Mouse (Mus musculus): Measurements from ENCODE around the gene Slfn9. TPM values are rescaled to one million over a fixed set of nuclear protein-coding genes. Genes with fewer than 3 reads are reported as not detected.
"Not testable (repeated sequence)": the region's sequence is repeated elsewhere in the genome, so short reads cannot be mapped to it uniquely, and the experiment has no call there.

Slfn9 gene
- 1.7 and 5.6 TPM in 2 replicates for polyA plus RNA-seq (2015; fragmentation: Nextera tagmentation; extraction: Ambion mirVana)

DNA sequence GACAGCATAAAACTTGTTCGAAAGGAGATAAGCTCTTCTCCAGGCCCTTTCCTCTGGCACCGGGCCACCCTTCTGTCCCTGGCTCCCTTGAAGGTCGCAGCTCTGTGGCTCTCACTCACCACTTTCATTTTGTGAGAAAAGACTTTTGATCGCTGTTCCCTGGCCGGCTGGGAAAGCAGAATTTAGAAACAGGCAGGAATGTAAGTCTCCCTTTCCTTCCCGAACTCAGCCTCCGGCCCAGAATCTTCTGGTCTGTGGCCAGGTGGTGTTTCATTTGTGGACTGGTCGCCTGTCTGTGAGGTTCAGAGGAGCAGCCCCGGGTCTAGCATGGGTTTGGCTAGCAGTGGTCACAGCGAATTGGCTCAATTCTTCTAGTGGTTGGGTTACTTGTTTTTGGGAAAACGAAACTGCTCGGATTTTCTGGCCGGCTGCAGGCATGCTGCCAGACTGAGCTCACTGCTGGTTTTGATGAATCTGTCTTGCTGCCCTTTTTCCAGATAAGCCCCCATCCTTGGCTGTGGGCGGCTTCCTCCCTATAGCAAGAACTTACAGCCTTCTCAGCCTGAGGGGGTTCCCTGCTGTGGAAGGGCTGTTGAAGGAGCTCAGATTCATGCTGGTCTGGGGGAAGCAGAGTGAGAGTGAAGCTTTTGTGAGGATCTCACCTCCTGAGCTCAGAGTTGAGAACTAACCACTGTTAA is at the start of gene Slfn9:
Slfn9 (minus strand) TSS at position 362 of the 698 bp plus-strand sequence.
- no peak for ATAC-seq (ENCODE audit: low FRiP score)
- Histone ChIP-seq H3K27ac (replicated peaks) (no peak within 1 kb of the TSS), H3K4me2 (peak within 1 kb of the TSS; percentile 62), H3K36me3 (no peaks in the 10 kb centered on the region), H3K9me3 (replicated peaks) (no peaks in the 10 kb centered on the region), H3K27me3 (replicated peaks) (peaks cover 4% of the 10 kb centered on the region), H3K4me3 (replicated peaks) (peak within 1 kb of the TSS; percentile 36), H3K4me1 (peaks cover 14% of the 10 kb centered on the region), H3K9ac (replicated peaks) (no peak within 1 kb of the TSS)
- 9% methylated on average over 14 of the region's 14 CpGs for WGBS

DNA sequence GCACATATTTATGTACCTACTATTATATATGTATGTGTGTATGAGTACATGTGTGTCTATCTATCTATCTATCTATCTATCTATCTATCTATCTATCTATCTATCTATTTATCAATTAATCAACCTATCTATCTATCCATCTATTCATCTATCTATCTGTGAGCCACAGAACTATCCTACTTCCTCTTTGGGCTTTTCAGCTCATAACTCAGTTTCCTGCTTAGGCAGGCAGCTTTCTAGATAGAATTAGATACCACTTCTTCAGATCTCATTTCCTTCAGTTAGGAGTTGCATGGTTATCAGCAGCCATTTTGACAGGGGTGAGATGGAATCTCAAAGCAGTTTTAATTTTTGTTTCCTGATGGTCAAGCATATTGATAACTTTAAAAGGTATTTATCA is 49.4 kb upstream of the Slfn9 start:
- no peaks in the 10 kb centered on the region for H3K9me3 ChIP-seq (replicated peaks)
- no peaks in the 10 kb centered on the region for H3K4me1 ChIP-seq
- H3K27ac ChIP-seq (replicated peaks): no peak overlapping the region
- no peak for ATAC-seq (ENCODE audit: low FRiP score)
- H3K4me3 ChIP-seq (replicated peaks): no peak overlapping the region
- H3K36me3 ChIP-seq: no peaks in the 10 kb centered on the region
- H3K9ac ChIP-seq (replicated peaks): no peak overlapping the region
- H3K4me2 ChIP-seq: no peak overlapping the region
- H3K27me3 ChIP-seq (replicated peaks): 0 out of 2 replicates have a peak, but pooled peaks cover 6% of the 10 kb centered on the region

DNA sequence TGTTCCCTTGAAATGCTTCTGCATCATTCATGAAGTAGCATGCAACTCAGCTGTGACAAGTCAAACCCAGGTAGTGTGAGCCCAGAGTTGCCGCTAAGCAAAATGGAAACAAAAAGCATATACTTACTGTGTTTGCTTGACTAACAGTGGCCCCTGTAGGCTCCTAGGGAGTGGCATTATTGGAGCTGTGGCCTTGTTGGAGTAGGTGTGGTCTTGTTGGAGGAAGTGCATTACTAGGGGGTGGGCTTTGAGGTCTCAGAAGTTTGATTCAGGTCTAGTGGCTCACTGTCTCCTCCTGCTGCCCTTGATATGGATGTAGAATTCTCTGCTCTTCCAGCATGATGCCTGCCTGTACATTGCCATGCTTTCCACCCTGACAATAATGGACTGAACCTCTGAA is 48.7 kb upstream of the Slfn9 start:
- H3K4me2 ChIP-seq: no peak overlapping the region; the same call in 1 of the 2 replicates

DNA sequence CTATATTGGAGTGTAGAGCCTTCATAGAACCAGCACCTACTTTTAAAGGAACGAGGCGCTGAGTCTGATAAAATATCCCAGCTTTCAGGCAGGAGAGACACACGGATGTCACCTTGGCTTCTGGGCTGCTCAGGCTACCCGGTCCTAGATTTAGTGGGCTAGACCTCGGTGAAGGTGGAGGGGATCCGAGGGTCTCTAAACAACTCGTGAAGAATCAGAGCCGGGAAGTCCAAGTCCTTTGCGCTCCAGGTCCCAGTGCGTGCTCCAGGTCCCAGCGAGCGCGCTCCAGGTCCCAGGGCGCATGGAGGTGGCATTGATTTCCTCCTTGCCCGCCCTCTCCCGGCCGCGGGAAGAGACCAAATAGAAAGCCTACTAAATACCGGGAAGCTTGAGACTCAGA is 48.2 kb upstream of the Slfn9 start:
- Histone ChIP-seq H3K4me2 (peak overlapping the region; percentile 34), H3K36me3 (no peaks in the 10 kb centered on the region), H3K4me3 (replicated peaks) (no peak overlapping the region; the same call in 1 of the 2 replicates), H3K4me1 (no peaks in the 10 kb centered on the region), H3K9ac (replicated peaks) (no peak overlapping the region), H3K27ac (replicated peaks) (no peak overlapping the region), H3K9me3 (replicated peaks) (no peaks in the 10 kb centered on the region), H3K27me3 (replicated peaks) (0 out of 2 replicates have a peak, but pooled peaks cover 6% of the 10 kb centered on the region)
- ATAC-seq (ENCODE audit: low FRiP score): no peak
- WGBS: 15% methylated on average over 19 of the region's 19 CpGs

More for the DNA sequence above, 48.7 kb upstream of the Slfn9 start:
- 23% methylated on average over 1 of the region's 1 CpGs for WGBS
- no peak overlapping the region for H3K4me3 ChIP-seq (replicated peaks)
- no peaks in the 10 kb centered on the region for H3K9me3 ChIP-seq (replicated peaks)
- 0 out of 2 replicates have a peak, but pooled peaks cover 6% of the 10 kb centered on the region for H3K27me3 ChIP-seq (replicated peaks)
- no peak overlapping the region for H3K9ac ChIP-seq (replicated peaks)
- H3K36me3 ChIP-seq: no peaks in the 10 kb centered on the region
- no peak for ATAC-seq (ENCODE audit: low FRiP score)
- H3K27ac ChIP-seq (replicated peaks): no peak overlapping the region
- H3K4me1 ChIP-seq: no peaks in the 10 kb centered on the region

DNA sequence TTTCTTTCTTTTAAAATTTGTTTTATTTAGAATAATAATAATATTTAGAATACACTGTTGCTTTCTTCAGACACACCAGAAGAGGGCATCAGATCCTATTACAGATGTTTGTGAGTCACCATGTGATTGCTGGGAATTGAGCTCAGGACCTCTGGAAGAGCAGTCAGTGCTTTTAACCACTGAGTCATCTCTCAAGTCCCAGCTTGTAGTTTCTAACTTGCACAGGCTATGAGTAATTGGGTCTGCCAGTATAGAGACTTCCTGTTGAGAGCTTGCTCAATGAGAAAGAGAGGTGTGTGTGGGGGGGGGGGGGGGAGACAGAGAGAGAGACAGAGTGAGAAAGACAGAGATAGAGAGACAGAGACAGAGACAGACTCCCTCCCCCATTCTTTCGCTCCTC is 47.5 kb upstream of the Slfn9 start:
- 0 out of 2 replicates have a peak, but pooled peaks cover 6% of the 10 kb centered on the region for H3K27me3 ChIP-seq (replicated peaks)
- 91% methylated on average over 1 of the region's 1 CpGs for WGBS
- no peak overlapping the region for H3K4me2 ChIP-seq
- H3K4me3 ChIP-seq (replicated peaks): no peak overlapping the region
- no peak overlapping the region for H3K27ac ChIP-seq (replicated peaks)
- no peak for ATAC-seq (ENCODE audit: low FRiP score)
- H3K9me3 ChIP-seq (replicated peaks): no peaks in the 10 kb centered on the region
- no peaks in the 10 kb centered on the region for H3K4me1 ChIP-seq
- no peak overlapping the region for H3K9ac ChIP-seq (replicated peaks)
- no peaks in the 10 kb centered on the region for H3K36me3 ChIP-seq

DNA sequence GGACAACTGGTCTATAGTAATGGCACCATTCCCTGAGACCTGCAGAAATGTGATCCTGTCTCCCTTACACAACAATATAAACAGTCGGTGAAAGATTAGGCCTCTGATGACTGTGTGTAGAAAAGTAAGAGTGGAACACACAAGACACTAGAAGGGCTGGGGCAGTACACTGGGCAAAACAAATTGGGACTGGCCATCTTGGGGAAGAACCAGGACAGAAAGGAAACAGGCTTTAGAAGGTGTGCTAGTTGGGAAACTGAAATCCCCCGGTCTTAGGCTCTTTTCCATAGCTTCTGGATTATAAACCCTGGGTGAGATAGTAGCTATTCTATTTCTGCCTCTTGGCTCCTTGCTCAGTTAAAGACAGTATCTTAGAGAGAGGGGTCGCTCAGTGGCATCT is 47.1 kb upstream of the Slfn9 start:
- WGBS: 84% methylated on average over 3 of the region's 3 CpGs
- not testable (repeated sequence) for H3K4me1 ChIP-seq; H3K9ac ChIP-seq (replicated peaks); H3K27ac ChIP-seq (replicated peaks); H3K4me2 ChIP-seq; H3K27me3 ChIP-seq (replicated peaks); H3K36me3 ChIP-seq; ATAC-seq (ENCODE audit: low FRiP score); H3K9me3 ChIP-seq (replicated peaks); H3K4me3 ChIP-seq (replicated peaks)

DNA sequence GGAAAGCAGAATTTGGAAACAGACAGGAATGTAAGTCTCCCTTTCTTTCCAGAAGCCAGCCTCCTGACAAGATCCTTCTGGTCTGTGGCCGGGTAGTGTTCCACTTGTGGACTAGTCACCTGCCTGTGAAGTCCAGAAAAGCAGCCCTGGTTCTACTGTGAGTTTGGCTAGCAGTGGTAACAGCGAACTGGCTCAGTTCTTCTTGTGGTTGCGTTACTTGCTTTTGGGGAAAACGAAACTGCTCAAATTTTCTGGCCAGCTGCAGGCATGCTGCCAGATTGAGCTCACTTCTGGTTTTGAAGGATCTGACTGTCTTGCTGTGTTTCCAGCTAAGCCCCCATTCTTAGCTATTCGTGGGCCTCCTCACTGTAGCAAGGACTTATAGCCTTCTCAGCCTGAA is 29.0 kb upstream of the Slfn9 start, which contains the start of gene Slfn8:
Slfn8 (minus strand) TSS at position 190 of the 400 bp plus-strand sequence.
- Histone ChIP-seq H3K36me3 (no peaks in the 10 kb centered on the region), H3K9me3 (replicated peaks) (no peaks in the 10 kb centered on the region), H3K4me2 (no peak within 1 kb of the TSS), H3K4me1 (no peaks in the 10 kb centered on the region), H3K4me3 (replicated peaks) (no peak within 1 kb of the TSS), H3K27me3 (replicated peaks) (no peaks in the 10 kb centered on the region), H3K9ac (replicated peaks) (no peak within 1 kb of the TSS), H3K27ac (replicated peaks) (no peak within 1 kb of the TSS)
- no peak for ATAC-seq (ENCODE audit: low FRiP score)
- 79% methylated on average over 5 of the region's 5 CpGs for WGBS

DNA sequence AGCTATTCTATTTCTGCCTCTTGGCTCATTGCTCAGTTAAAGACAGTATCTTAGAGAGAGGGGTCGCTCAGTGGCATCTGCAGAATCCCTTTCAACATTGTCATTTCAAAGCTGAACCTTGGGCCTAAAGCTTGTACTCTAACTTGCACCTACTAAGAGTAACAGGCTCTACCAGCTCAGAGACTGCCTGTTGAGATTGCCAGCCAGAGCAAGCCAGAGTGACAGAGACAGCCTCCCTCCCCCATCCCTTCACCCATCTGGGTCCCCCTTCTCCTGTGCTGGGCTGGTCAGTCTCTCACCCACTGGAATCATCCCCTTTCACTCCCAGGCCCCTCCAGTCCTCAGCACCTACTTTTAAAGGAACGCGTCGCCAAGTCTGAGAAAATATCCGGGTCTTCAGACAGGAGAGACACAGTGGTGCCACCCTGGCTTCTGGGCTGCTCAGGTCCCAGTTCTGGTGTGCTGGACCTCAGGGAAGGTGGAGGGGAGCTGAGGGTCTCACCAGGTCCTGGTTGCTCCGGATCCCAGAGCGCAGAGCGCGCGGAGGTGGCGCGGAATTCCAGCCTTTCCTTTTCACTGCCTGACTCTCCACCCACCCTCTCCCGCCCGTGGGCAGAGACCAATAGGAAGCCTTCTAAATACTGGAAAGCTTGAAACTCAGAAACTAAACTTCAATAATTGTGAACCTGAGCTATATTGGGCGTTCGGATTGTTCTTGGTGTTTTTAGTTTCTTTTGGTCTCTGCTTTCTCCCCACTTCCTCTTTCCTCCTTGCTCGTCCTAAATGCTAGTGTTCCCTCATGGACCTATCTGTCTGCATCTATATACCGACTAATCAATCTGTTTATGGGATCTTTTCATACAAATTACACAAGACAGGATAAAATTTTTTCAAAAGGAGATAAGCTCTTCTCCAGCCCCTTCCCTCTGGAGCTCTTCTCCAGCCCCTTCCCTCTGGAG is 28.2 kb upstream of the Slfn9 start:
- not testable (repeated sequence) for H3K4me2 ChIP-seq; H3K9me3 ChIP-seq (replicated peaks); ATAC-seq (ENCODE audit: low FRiP score); H3K4me1 ChIP-seq; H3K4me3 ChIP-seq (replicated peaks); H3K36me3 ChIP-seq; H3K27ac ChIP-seq (replicated peaks); H3K27me3 ChIP-seq (replicated peaks); H3K9ac ChIP-seq (replicated peaks)
- 79% methylated on average over 18 of the region's 18 CpGs for WGBS

DNA sequence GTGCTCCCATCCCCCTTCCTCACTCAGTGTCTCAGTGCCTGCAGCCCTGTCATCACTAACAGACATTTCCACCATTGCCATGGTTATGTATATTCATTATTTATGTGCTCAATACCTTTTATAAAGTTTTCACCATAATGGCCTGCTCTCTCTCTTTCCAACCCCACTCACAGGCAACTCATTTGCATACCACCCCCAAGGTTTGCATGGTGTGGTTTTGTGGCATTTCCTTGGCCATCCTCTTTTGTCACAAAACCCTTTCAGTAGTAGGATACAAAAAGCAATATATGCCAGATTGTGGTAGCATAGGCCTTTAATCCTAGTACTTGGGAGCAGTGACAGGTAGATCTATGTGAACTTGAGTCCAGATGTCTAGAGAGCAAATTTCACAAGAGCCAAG is 24.5 kb upstream of the Slfn9 start:
- no peak overlapping the region for H3K4me3 ChIP-seq (replicated peaks)
- no peaks in the 10 kb centered on the region for H3K4me1 ChIP-seq
- no peak overlapping the region for H3K27ac ChIP-seq (replicated peaks)
- no peaks in the 10 kb centered on the region for H3K9me3 ChIP-seq (replicated peaks)
- H3K27me3 ChIP-seq (replicated peaks): no peaks in the 10 kb centered on the region
- H3K36me3 ChIP-seq: no peaks in the 10 kb centered on the region
- ATAC-seq (ENCODE audit: low FRiP score): no peak
- no peak overlapping the region for H3K4me2 ChIP-seq
- no peak overlapping the region for H3K9ac ChIP-seq (replicated peaks)

DNA sequence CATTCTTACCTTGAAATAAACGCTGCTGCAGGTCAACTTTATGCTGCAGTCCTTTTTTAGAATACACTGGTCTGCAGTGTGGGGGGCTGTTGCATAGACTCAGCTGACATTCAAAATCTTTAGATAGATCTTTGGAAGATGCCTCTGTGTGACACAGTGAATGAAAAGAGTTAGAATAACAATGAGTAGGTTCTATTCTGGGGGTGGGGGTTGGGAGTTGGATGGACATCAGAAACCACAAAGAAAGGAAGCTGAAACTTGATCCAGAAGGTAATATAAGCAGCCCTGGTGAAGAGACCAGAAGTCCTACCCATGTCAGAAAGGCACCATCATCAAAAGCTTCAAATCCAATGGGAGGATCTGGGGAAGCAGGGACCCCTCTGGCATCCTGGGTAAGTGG is 21.7 kb upstream of the Slfn9 start:
- ATAC-seq (ENCODE audit: low FRiP score): no peak
- Histone ChIP-seq H3K4me2 (no peak overlapping the region), H3K9ac (replicated peaks) (no peak overlapping the region), H3K4me1 (no peaks in the 10 kb centered on the region), H3K27me3 (replicated peaks) (no peaks in the 10 kb centered on the region), H3K27ac (replicated peaks) (no peak overlapping the region), H3K9me3 (replicated peaks) (no peaks in the 10 kb centered on the region), H3K4me3 (replicated peaks) (no peak overlapping the region), H3K36me3 (no peaks in the 10 kb centered on the region)
- WGBS: 93% methylated on average over 1 of the region's 1 CpGs

DNA sequence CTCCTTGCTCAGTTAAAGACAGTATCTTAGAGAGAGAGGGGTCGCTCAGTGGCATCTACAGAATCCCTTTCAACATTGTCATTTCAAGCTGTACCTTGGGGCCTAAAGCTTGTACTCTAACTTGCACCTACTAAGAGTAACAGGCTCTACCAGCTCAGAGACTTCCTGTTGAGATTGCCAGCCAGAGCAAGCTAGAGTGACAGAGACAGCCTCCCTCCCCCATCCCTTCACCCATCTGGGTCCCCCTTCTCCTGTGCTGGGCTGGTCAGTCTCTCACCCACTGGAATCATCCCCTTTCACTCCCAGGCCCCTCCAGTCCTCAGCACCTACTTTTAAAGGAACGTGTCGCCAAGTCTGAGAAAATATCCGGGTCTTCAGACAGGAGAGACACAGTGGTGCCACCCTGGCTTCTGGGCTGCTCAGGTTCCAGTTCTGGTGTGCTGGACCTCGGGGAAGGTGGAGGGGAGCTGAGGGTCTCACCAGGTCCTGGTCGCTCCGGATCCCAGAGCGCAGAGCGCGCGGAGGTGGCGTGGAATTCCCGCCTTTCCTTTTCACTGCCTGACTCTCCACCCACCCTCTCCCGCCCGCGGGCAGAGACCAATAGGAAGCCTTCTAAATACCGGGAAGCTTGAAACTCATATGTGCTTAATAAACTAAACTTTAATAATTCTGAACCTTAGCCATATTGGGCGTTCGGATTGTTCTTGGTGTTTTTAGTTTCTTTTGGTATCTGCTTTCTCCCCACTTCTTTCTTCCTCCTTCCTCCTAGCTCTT is 831 bp downstream of the Slfn9 start:
- not testable (repeated sequence) for ATAC-seq (ENCODE audit: low FRiP score); H3K9me3 ChIP-seq (replicated peaks); H3K36me3 ChIP-seq; H3K27me3 ChIP-seq (replicated peaks); H3K9ac ChIP-seq (replicated peaks); H3K27ac ChIP-seq (replicated peaks)
- Histone ChIP-seq H3K4me3 (replicated peaks) (peak overlapping the region; percentile 36), H3K4me1 (peaks cover 14% of the 10 kb centered on the region), H3K4me2 (peak overlapping the region; percentile 62)
- WGBS: 18% methylated on average over 19 of the region's 19 CpGs

Data from neural tube, embryonic 15.5 days (tissue).